Mouse (Mus musculus) hindbrain, embryonic 10.5 days (tissue): Measurements from ENCODE around the gene Gemin5. TPM values are rescaled to one million over a fixed set of nuclear protein-coding genes. Genes with fewer than 3 reads are reported as not detected.

Experiments
- DNase-seq: peaks from one replicate; pipeline ENCODE4 v3.0.0-alpha.2; 2017; ENCODE audit warnings: low spot score
- H3K27ac ChIP-seq: fragments of 300-500 bp; sonication (generic); 2 replicates; pipeline ENCODE4 v1.5.1; 2016; ENCODE audit warnings: mild to moderate bottlenecking, moderate library complexity
- H3K27me3 ChIP-seq: fragments of 300-500 bp; sonication (generic); 2 replicates; pipeline ENCODE4 v1.6.1; 2016; ENCODE audit warnings: mild to moderate bottlenecking; ENCODE audit not compliant: poor library complexity, insufficient read depth, severe bottlenecking
- H3K36me3 ChIP-seq: fragments of 300-500 bp; sonication (generic); 2 replicates; pipeline ENCODE4 v1.6.1; 2016; ENCODE audit warnings: mild to moderate bottlenecking, moderate library complexity
- H3K4me1 ChIP-seq: fragments of 300-500 bp; sonication (generic); replicated peaks from 2 replicates; pipeline ENCODE4 v1.6.1; 2016; ENCODE audit warnings: mild to moderate bottlenecking
- H3K4me3 ChIP-seq: fragments of 300-500 bp; sonication (generic); 2 replicates; pipeline ENCODE4 v1.5.1; 2016; ENCODE audit warnings: mild to moderate bottlenecking, moderate library complexity
- H3K9me3 ChIP-seq: fragments of 300-500 bp; sonication (generic); 2 replicates; pipeline ENCODE4 v1.6.1; 2016; ENCODE audit warnings: mild to moderate bottlenecking, moderate library complexity
- WGBS: fragments of 180-500 bp; shearing (Covaris S2); methylation state at CpG from one replicate; pipeline ENCODE4 v1.1.7; 2016; 5-methylcytosine and 5-hydroxymethylcytosine counted together
- polyA plus RNA-seq: library from polyadenylated mRNA; unstranded; fragments of >200 nt; fragmentation: Nextera tagmentation; extraction: Ambion mirVana; gene quantifications from 2 replicates; pipeline ENCODE4 v1.2.1, GENCODE M21; 2016

The Gemin5 gene
- polyA plus RNA-seq, 1 experiment from 2014 or later, result 27.0 TPM

- 92% methylated on average over 2 of the region's 2 CpGs for WGBS
- H3K27me3 ChIP-seq, result no peaks in the 10 kb centered on the region
- peaks cover 100% of the 10 kb centered on the region for H3K36me3 ChIP-seq
- H3K27ac ChIP-seq, result no peak overlapping the region
- no peak for DNase-seq
- no peaks in the 10 kb centered on the region for H3K9me3 ChIP-seq
- 0 out of 2 replicates have a peak, but pooled peaks cover 2% of the 10 kb centered on the region for H3K4me1 ChIP-seq
- no peak overlapping the region for H3K4me3 ChIP-seq
Measured at GRCm38 (mm10) chr11:58123711-58124110, 44.6 kb downstream of the Gemin5 start.

- no peak for DNase-seq
- H3K27me3 ChIP-seq, result no peaks in the 10 kb centered on the region
- H3K27ac ChIP-seq, result no peak overlapping the region
- 91% methylated on average over 9 of the region's 9 CpGs for WGBS
- H3K4me1 ChIP-seq, result 0 out of 2 replicates have a peak, but pooled peaks cover 2% of the 10 kb centered on the region
- peaks cover 100% of the 10 kb centered on the region for H3K36me3 ChIP-seq
- no peaks in the 10 kb centered on the region for H3K9me3 ChIP-seq
- H3K4me3 ChIP-seq, result no peak overlapping the region
Measured at GRCm38 (mm10) chr11:58121351-58121750, 47.0 kb downstream of the Gemin5 start.

GRCm38 (mm10) chr11:58120655-58121054 lies 47.7 kb downstream of the Gemin5 start:
- H3K27ac ChIP-seq, result no peak overlapping the region
- DNase-seq, result no peak
- H3K9me3 ChIP-seq, result no peaks in the 10 kb centered on the region
- H3K27me3 ChIP-seq, result no peaks in the 10 kb centered on the region
- H3K4me1 ChIP-seq, result 0 out of 2 replicates have a peak, but pooled peaks cover 2% of the 10 kb centered on the region
- H3K36me3 ChIP-seq, result peaks cover 100% of the 10 kb centered on the region
- 79% methylated on average over 3 of the region's 3 CpGs for WGBS
- no peak overlapping the region for H3K4me3 ChIP-seq

GRCm38 (mm10) chr11:58117044-58117652 lies 51.2 kb downstream of the Gemin5 start:
- 91% methylated on average over 10 of the region's 10 CpGs for WGBS
- no peak for DNase-seq
- peaks cover 100% of the 10 kb centered on the region for H3K36me3 ChIP-seq

GRCm38 (mm10) chr11:58116560-58116959 lies 51.8 kb downstream of the Gemin5 start:
- H3K9me3 ChIP-seq, result no peaks in the 10 kb centered on the region
- WGBS, result 79% methylated on average over 1 of the region's 1 CpGs
- H3K4me3 ChIP-seq, result no peak overlapping the region
- peaks cover 100% of the 10 kb centered on the region for H3K36me3 ChIP-seq
- no peak overlapping the region for H3K27ac ChIP-seq
- no peaks in the 10 kb centered on the region for H3K27me3 ChIP-seq
- no peak for DNase-seq
- 0 out of 2 replicates have a peak, but pooled peaks cover 2% of the 10 kb centered on the region for H3K4me1 ChIP-seq

More at GRCm38 (mm10) chr11:58117044-58117652, 51.2 kb downstream of the Gemin5 start:
- Histone ChIP-seq H3K9me3 (no peaks in the 10 kb centered on the region), H3K4me1 (0 out of 2 replicates have a peak, but pooled peaks cover 2% of the 10 kb centered on the region), H3K27me3 (no peaks in the 10 kb centered on the region), H3K27ac (no peak overlapping the region), H3K4me3 (no peak overlapping the region)

GRCm38 (mm10) chr11:58107664-58108337 lies 60.5 kb downstream of the Gemin5 start:
- no peak overlapping the region for H3K27ac ChIP-seq
- DNase-seq, result no peak
- peaks cover 27% of the 10 kb centered on the region for H3K4me1 ChIP-seq
- H3K9me3 ChIP-seq, result no peaks in the 10 kb centered on the region
- 91% methylated on average over 4 of the region's 4 CpGs for WGBS
- no peaks in the 10 kb centered on the region for H3K27me3 ChIP-seq
- no peak overlapping the region for H3K4me3 ChIP-seq
- H3K36me3 ChIP-seq, result peaks cover 49% of the 10 kb centered on the region

GRCm38 (mm10) chr11:58107009-58107408 lies 61.3 kb downstream of the Gemin5 start:
- Histone ChIP-seq H3K4me1 (peaks cover 32% of the 10 kb centered on the region), H3K4me3 (no peak overlapping the region), H3K9me3 (no peaks in the 10 kb centered on the region), H3K36me3 (peaks cover 41% of the 10 kb centered on the region), H3K27ac (no peak overlapping the region), H3K27me3 (no peaks in the 10 kb centered on the region)
- no peak for DNase-seq
- 72% methylated on average over 3 of the region's 3 CpGs for WGBS

GRCm38 (mm10) chr11:58104351-58104791 lies 64.0 kb downstream of the Gemin5 start:
- H3K4me1 ChIP-seq, result peaks cover 32% of the 10 kb centered on the region
- H3K9me3 ChIP-seq, result no peaks in the 10 kb centered on the region
- H3K27me3 ChIP-seq, result 0 out of 2 replicates have a peak, but pooled peaks cover under 1% of the 10 kb centered on the region
- H3K4me3 ChIP-seq, result peak overlapping the region; percentile 94
- under 1% methylated on average over 24 of the region's 24 CpGs for WGBS
- H3K36me3 ChIP-seq, result peaks cover 14% of the 10 kb centered on the region
- H3K27ac ChIP-seq, result peak overlapping the region; percentile 97
- DNase-seq, result no peak

- Histone ChIP-seq H3K4me3 (peak within 1 kb of the TSS; percentile 94), H3K4me1 (peaks cover 32% of the 10 kb centered on the region), H3K27ac (peak within 1 kb of the TSS; percentile 97), H3K27me3 (peaks cover 6% of the 10 kb centered on the region), H3K9me3 (no peaks in the 10 kb centered on the region), H3K36me3 (peaks cover 11% of the 10 kb centered on the region)
- WGBS, result under 1% methylated on average over 55 of the region's 55 CpGs
- peak; percentile 99 for DNase-seq
Measured at GRCm38 (mm10) chr11:58103697-58104306, 64.5 kb downstream of the Gemin5 start, which contains the start of gene Cnot8. TSS of gene Cnot8 (plus strand) at chr11:58104153.

- Histone ChIP-seq H3K9me3 (no peaks in the 10 kb centered on the region), H3K27me3 (peaks cover 11% of the 10 kb centered on the region), H3K27ac (peak overlapping the region; percentile 97), H3K4me1 (peaks cover 32% of the 10 kb centered on the region), H3K4me3 (peak overlapping the region; percentile 94), H3K36me3 (peaks cover 8% of the 10 kb centered on the region)
- no peak for DNase-seq
- WGBS, result 52% methylated on average over 13 of the region's 13 CpGs
Measured at GRCm38 (mm10) chr11:58103344-58103653, 65.0 kb downstream of the Gemin5 start.

GRCm38 (mm10) chr11:58102581-58103343 lies 65.6 kb downstream of the Gemin5 start:
- Histone ChIP-seq H3K4me3 (peak overlapping the region; percentile 94), H3K36me3 (peaks cover 2% of the 10 kb centered on the region), H3K9me3 (no peaks in the 10 kb centered on the region), H3K4me1 (peaks cover 34% of the 10 kb centered on the region), H3K27ac (peak overlapping the region; percentile 97), H3K27me3 (peaks cover 16% of the 10 kb centered on the region)
- DNase-seq, result no peak
- 84% methylated on average over 9 of the region's 9 CpGs for WGBS

- Histone ChIP-seq H3K4me1 (peaks cover 37% of the 10 kb centered on the region), H3K9me3 (no peaks in the 10 kb centered on the region), H3K27me3 (peaks cover 22% of the 10 kb centered on the region), H3K36me3 (no peaks in the 10 kb centered on the region), H3K4me3 (no peak overlapping the region), H3K27ac (no peak overlapping the region)
- no peak for DNase-seq
- WGBS, result 85% methylated on average over 3 of the region's 3 CpGs
Measured at GRCm38 (mm10) chr11:58102146-58102545, 66.2 kb downstream of the Gemin5 start.
